Mouse (Mus musculus) embryonic fibroblast, embryonic 13.5 days (primary cell): ENCODE measurements around the gene Psme3. TPM values are rescaled to one million over a fixed set of nuclear protein-coding genes. Genes with fewer than 3 reads are reported as not detected.

ENCODE experiments used
- H3K27ac ChIP-seq: 2 replicates; pipeline ENCODE4 v1.5.1; 2012; ENCODE audit warnings: low read length, control low read depth, inconsistent platforms; ENCODE audit not compliant: insufficient read depth
- H3K4me1 ChIP-seq: 2 replicates; pipeline ENCODE4 v1.6.1; 2011; ENCODE audit warnings: low read length; ENCODE audit not compliant: control insufficient read depth, insufficient read depth
- H3K4me3 ChIP-seq: 2 replicates; pipeline ENCODE4 v1.5.1; 2011; ENCODE audit warnings: mild to moderate bottlenecking, control low read depth, low read length; ENCODE audit not compliant: insufficient read depth
- CTCF ChIP-seq: IDR thresholded peaks from 2 replicates; pipeline ENCODE4 v1.5.1; 2011; ENCODE audit warnings: mild to moderate bottlenecking, control low read depth, low read length, moderate library complexity, borderline replicate concordance; ENCODE audit not compliant: insufficient read depth
- POLR2A ChIP-seq: IDR thresholded peaks from 2 replicates; pipeline ENCODE4 v1.6.1; 2011; ENCODE audit warnings: low read depth, mild to moderate bottlenecking, control low read depth, low read length, moderate library complexity
- polyA plus RNA-seq: library from polyadenylated mRNA; stranded (reverse); fragments of >200 nt; gene quantifications from 2 replicates; pipeline ENCODE4 v1.2.4, GENCODE M21; 2011; ENCODE audit warnings: low read depth; ENCODE audit not compliant: missing spikeins, insufficient read length

The Psme3 gene
- polyA plus RNA-seq, 1 experiment = 143 TPM

DNA sequence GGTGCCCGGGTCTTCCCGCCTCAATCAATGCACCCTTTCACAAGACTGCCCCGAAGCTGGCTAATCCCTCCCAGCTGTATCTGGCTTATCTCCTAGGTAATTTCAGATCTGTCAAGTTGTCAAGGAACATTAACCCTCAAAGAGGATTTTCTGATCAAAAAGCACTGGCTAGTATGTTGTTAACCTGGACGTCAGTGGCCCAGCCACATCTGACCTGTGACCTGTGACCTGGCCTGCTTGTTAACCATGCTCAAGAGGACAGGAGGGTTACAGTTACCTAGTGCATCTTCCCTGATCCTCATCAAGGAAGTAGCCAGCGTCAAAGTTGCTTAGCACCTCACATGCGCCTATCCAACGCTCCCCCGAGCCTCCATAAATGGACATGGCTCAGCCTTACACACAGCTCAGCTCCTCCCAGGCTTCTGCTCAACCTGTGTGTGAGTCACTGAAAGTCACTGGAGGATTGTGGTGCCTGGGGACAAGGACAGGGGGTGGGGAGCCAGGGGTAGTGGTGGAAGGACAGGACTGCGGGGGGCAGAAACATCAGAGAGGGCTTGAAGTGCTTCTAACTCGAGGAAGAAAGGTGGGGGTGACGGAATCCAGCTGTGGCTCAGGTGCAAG lies 35.2 kb downstream of the Psme3 start:
- TF ChIP-seq CTCF (no peak), POLR2A (no peak)
- no peaks in the 10 kb centered on the region for H3K4me1 ChIP-seq
- no peak overlapping the region for H3K4me3 ChIP-seq
- no peak overlapping the region for H3K27ac ChIP-seq

GRCm38 (mm10) chr11:101351721-101352111 lies 35.7 kb downstream of the Psme3 start:
- H3K27ac ChIP-seq = no peak overlapping the region
- TF ChIP-seq CTCF (no peak), POLR2A (no peak)
- no peaks in the 10 kb centered on the region for H3K4me1 ChIP-seq
- no peak overlapping the region for H3K4me3 ChIP-seq

DNA sequence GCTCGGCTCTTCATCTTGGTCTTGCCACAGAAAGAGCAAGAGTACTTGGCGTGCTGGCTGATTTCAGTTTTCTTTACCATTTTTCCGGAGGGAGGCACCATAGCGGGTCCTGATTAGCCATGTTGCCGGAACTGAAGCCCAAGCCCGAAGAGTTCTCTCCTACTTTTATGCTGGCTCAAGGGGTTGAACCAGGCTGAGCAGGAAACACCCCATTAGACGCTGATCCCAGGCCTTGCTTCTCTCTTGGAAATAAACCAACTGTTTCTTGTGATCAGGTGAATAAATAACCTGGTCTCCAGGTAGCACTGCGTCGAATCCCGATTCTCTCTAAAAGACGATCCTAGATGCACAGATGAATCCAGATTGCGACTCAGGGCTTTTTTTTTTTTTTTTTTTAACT lies 37.4 kb downstream of the Psme3 start:
- Histone ChIP-seq H3K4me1 (no peaks in the 10 kb centered on the region), H3K4me3 (no peak overlapping the region), H3K27ac (no peak overlapping the region)
- TF ChIP-seq POLR2A = no peak
- no peak for TF ChIP-seq CTCF

- Histone ChIP-seq H3K27ac (no peak overlapping the region), H3K4me1 (no peaks in the 10 kb centered on the region), H3K4me3 (no peak overlapping the region)
- TF ChIP-seq POLR2A = no peak
- TF ChIP-seq CTCF = no peak
Measured at GRCm38 (mm10) chr11:101354438-101355010, 38.5 kb downstream of the Psme3 start.

- no peaks in the 10 kb centered on the region for H3K4me1 ChIP-seq
- no peak overlapping the region for H3K27ac ChIP-seq
- no peak overlapping the region for H3K4me3 ChIP-seq
- TF ChIP-seq CTCF (no peak), POLR2A (no peak)
Measured at GRCm38 (mm10) chr11:101355916-101356315, 39.9 kb downstream of the Psme3 start.

DNA sequence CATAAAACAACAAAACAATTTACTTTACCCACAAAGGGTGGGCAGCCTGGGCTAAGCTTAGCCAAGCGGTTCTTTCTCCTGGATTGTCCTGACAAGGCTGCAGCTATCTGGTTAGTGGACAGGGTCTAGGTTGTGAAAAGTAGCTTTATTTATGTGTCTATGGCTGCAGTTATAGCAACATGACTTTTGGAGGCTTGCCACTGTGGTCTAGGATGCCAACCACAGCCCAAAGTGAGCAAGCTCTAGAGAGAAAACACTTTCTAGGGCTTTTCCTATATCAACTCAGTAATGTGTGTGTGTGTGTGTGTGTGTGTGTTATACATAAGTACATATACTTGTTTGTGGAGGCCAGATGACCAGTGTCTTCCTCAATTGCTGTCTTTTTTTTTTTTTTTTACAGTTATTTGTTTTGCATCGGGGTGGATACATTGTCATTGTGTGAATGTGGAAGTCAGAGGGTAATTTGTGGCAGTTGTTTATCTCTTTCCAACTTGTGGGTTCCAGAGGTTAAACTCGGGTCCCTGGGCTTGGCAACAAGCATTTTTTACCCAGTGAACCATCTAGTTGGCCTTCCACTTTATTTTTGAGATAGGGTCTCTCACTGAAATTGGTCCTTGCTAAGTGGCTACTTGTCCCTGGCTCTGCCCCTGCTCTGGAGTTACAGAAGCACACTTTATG lies 41.6 kb downstream of the Psme3 start:
- Histone ChIP-seq H3K4me3 (no peak overlapping the region), H3K4me1 (no peaks in the 10 kb centered on the region), H3K27ac (no peak overlapping the region)
- TF ChIP-seq POLR2A = no peak
- no peak for TF ChIP-seq CTCF

DNA sequence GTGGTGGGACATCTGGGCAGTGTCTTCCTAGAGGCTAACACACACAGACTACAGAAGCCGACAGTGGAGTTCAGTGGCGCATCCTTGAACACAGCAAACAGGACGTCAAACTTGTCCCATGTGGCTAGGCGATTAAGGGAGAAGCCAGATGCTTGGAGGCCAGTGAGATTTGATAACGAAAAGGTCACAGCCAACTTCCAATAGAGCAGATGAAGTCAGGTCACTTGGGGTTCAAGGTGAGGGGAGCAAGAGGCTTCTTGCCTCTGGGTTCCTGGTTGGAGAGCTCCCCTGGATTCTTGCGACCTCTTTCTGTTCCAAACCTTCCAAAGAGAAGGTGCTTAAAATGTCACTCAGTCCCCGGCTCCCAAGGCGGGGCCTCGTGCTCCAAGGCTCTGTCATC lies 43.8 kb downstream of the Psme3 start:
- Histone ChIP-seq H3K4me3 (no peak overlapping the region), H3K4me1 (no peaks in the 10 kb centered on the region), H3K27ac (no peak overlapping the region)
- TF ChIP-seq CTCF (no peak), POLR2A (no peak)

DNA sequence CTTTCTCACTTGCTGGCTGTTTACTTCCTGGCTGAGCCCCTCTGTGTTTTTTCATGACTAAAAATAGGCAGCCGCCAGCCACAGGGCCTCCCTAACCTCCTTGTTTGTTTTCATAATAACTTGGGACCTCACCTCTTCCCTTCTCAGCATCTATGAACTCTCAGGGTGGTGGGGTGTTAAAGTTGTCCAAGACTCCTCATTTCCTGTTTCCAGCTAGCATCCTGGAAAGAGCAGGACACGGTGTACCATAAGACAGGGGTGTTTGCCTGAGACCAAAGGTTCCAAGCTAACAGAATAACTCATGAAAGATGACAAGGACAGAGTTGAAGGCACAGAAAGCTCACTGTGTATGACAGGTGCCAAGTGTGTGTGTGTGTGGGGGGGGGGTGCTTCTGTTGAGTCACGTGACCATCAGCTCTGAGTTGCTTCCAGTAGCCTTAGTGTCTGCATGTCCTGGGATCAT lies 44.7 kb downstream of the Psme3 start:
- TF ChIP-seq POLR2A = no peak
- TF ChIP-seq CTCF = no peak
- H3K27ac ChIP-seq = no peak overlapping the region
- H3K4me3 ChIP-seq = no peak overlapping the region
- H3K4me1 ChIP-seq = no peaks in the 10 kb centered on the region

GRCm38 (mm10) chr11:101364531-101364931 lies 48.5 kb downstream of the Psme3 start:
- H3K27ac ChIP-seq = no peak overlapping the region
- TF ChIP-seq CTCF (no peak), POLR2A (no peak)
- no peak overlapping the region for H3K4me3 ChIP-seq
- no peaks in the 10 kb centered on the region for H3K4me1 ChIP-seq

- Histone ChIP-seq H3K27ac (no peak within 1 kb of the TSS), H3K4me3 (no peak within 1 kb of the TSS), H3K4me1 (no peaks in the 10 kb centered on the region)
- TF ChIP-seq CTCF (no peak), POLR2A (no peak)
Measured at GRCm38 (mm10) chr11:101367326-101367935, 51.4 kb downstream of the Psme3 start, which contains the start of gene G6pc. Gene G6pc (plus strand): TSS chr11:101367561.
